Comparison of ENCODE assay signal across 8 mouse cellular contexts in genomic region chr12:52818588-52818987, GRCm38 (mm10).
A peak's percentile ranks its signal among the peaks of the same experiment; 100 is the strongest.
DNase-seq lines count a peak whose midpoint lies in the region; ATAC-seq lines count a peak whose summit lies in the region.

No protein-coding gene starts in this region.

- intact Hi-C loops in heart, postnatal 14 days (cut with DNase I), result no loop called here

- DNase-seq in kidney, postnatal 4 days, result peak; percentile 11 to 30
- no peak for DNase-seq in kidney, postnatal 14 days
- peak; percentile 33 for DNase-seq in Muller cell, postnatal 12 days (ENCODE audit: inconsistent ontology term)
- no peak for DNase-seq in retina, postnatal 1 day
- DNase-seq in urinary bladder, adult 18-20 months (ENCODE audit: low spot score in 2 of 2), result no peak
- DNase-seq in heart, postnatal 14 days, result no peak

- peak; percentile 79 for ATAC-seq in granulocyte monocyte progenitor cell, adult 5-6 weeks (replicated peaks; ENCODE audit: poor library complexity, severe bottlenecking)
- peak; percentile 91 for ATAC-seq in megakaryocyte progenitor cell, adult 5-6 weeks (replicated peaks; ENCODE audit: poor library complexity)

Comparison
In these comparisons a context has a peak if more than half of its experiments do, and no peak if none do; other contexts are left out.
1. DNase-seq: peak in kidney, postnatal 4 days (2 of 2) and Muller cell, postnatal 12 days (single experiment); none in kidney, postnatal 14 days (single experiment), retina, postnatal 1 day (single experiment), urinary bladder, adult 18-20 months (0 of 2) and heart, postnatal 14 days (0 of 2).